Mouse (Mus musculus) left cerebral cortex, postnatal 36 days (tissue): ENCODE data around the gene Kdf1. TPM values are rescaled to one million over a fixed set of nuclear protein-coding genes. Genes with fewer than 3 reads are reported as not detected.

Source experiments
- microRNA-seq: library from miRNA; unstranded; fragments of <30 nt; microRNA quantifications from one replicate; pipeline ENCODE4 v1.2.0, GENCODE M21; 2022
- total RNA-seq, 2 experiments: library from RNA; stranded (reverse); gene quantifications; 2 replicates each; pipeline ENCODE4 v1.2.3; 2021

Kdf1 gene
- total RNA-seq, 2 experiments from 2014 or later: not detected

Small RNAs within 50 kb of the gene (microRNA-seq; reads per million reads assigned to microRNA genes)
- gene Gm23158: not detected

Other genes with a start within 250 kb of the Kdf1 start
- gene Tmem222, start 241.2 kb upstream of the Kdf1 start, total RNA-seq: 10 to 100 TPM; 87.9 to 96.5 TPM
- gene Wdtc1, start 165.5 kb upstream of the Kdf1 start, total RNA-seq: 10 to 100 TPM; 58.6 to 59.8 TPM
- gene Slc9a1, start 149.3 kb upstream of the Kdf1 start, total RNA-seq: 10 to 100 TPM; 48.8 to 56.9 TPM
- gene Tent5b, start 38.8 kb upstream of the Kdf1 start, total RNA-seq: not detected
- 100 to 1,000 TPM; 168 to 210 TPM for gene Trnp1, start 20.4 kb upstream of the Kdf1 start, total RNA-seq
- 100 to 1,000 TPM; 139 to 143 TPM for gene Nudc, start 27.0 kb downstream of the Kdf1 start, total RNA-seq
- gene Nr0b2, start 34.4 kb downstream of the Kdf1 start, total RNA-seq: not detected
- gene Gpatch3, start 55.8 kb downstream of the Kdf1 start, total RNA-seq: 10 to 100 TPM in 1 of 2 experiments, 1 to 10 TPM in 1; 9.2 to 10.3 TPM
- gene Gpn2, start 65.4 kb downstream of the Kdf1 start, total RNA-seq: 10 to 100 TPM in 1 of 2 experiments, 1 to 10 TPM in 1; 9.5 to 10.7 TPM
- 1 to 10 TPM; 1.9 to 2.5 TPM for gene Sfn, start 83.2 kb downstream of the Kdf1 start, total RNA-seq
- gene Zdhhc18, start 131.2 kb downstream of the Kdf1 start, total RNA-seq: 10 to 100 TPM; 37.6 to 40.6 TPM
- 1 to 10 TPM; 8.3 to 9.6 TPM for gene Pigv, start 153.7 kb downstream of the Kdf1 start, total RNA-seq
- 10 to 100 TPM; 76.5 to 96.1 TPM for gene Arid1a, start 237.8 kb downstream of the Kdf1 start, total RNA-seq